Mouse (Mus musculus) cerebral cortex, adult 2 months (tissue): ENCODE results near the gene Klhdc1.

Experiments
- WGBS: fragments of 180-500 bp; shearing (Covaris S2); methylation state at CpG from one replicate; pipeline ENCODE4 v1.1.7; 2018; 5-methylcytosine and 5-hydroxymethylcytosine counted together

Gene Klhdc1

GRCm38 (mm10) chr12:69229251-69229650 lies 11.7 kb upstream of the Klhdc1 start:
- 58% methylated on average over 2 of the region's 2 CpGs for WGBS

GRCm38 (mm10) chr12:69235782-69236181 lies 5.2 kb upstream of the Klhdc1 start:
- WGBS: 85% methylated on average over 6 of the region's 6 CpGs

GRCm38 (mm10) chr12:69238284-69238683 lies 2.7 kb upstream of the Klhdc1 start:
- WGBS: 41% methylated on average over 3 of the region's 3 CpGs

GRCm38 (mm10) chr12:69241405-69241770 lies 412 bp downstream of the Klhdc1 start:
- WGBS: 0% methylated on average over 3 of the region's 3 CpGs

- 1% methylated on average over 61 of the region's 64 CpGs for WGBS
Measured at GRCm38 (mm10) chr12:69241771-69242431, 925 bp downstream of the Klhdc1 start.

- WGBS: 94% methylated on average over 4 of the region's 4 CpGs
Measured at GRCm38 (mm10) chr12:69249766-69250165, 8.8 kb downstream of the Klhdc1 start.

- WGBS: 82% methylated on average over 8 of the region's 8 CpGs
Measured at GRCm38 (mm10) chr12:69250756-69251155, 9.8 kb downstream of the Klhdc1 start.

GRCm38 (mm10) chr12:69253806-69254205 lies 12.8 kb downstream of the Klhdc1 start:
- WGBS: 98% methylated on average over 1 of the region's 1 CpGs

GRCm38 (mm10) chr12:69257836-69258235 lies 16.9 kb downstream of the Klhdc1 start:
- WGBS: 89% methylated on average over 11 of the region's 11 CpGs

GRCm38 (mm10) chr12:69262251-69262650 lies 21.3 kb downstream of the Klhdc1 start:
- 95% methylated on average over 5 of the region's 5 CpGs for WGBS

GRCm38 (mm10) chr12:69265031-69265430 lies 24.1 kb downstream of the Klhdc1 start:
- 95% methylated on average over 3 of the region's 3 CpGs for WGBS

- 50% methylated on average over 11 of the region's 11 CpGs for WGBS
Measured at GRCm38 (mm10) chr12:69267956-69268632, 27.1 kb downstream of the Klhdc1 start.

GRCm38 (mm10) chr12:69268956-69269355 lies 28.0 kb downstream of the Klhdc1 start:
- WGBS: 81% methylated on average over 2 of the region's 2 CpGs

GRCm38 (mm10) chr12:69279931-69280469 lies 39.0 kb downstream of the Klhdc1 start:
- 65% methylated on average over 1 of the region's 1 CpGs for WGBS

- 97% methylated on average over 3 of the region's 3 CpGs for WGBS
Measured at GRCm38 (mm10) chr12:69280915-69281314, 39.9 kb downstream of the Klhdc1 start.

GRCm38 (mm10) chr12:69283146-69283545 lies 42.2 kb downstream of the Klhdc1 start:
- 87% methylated on average over 7 of the region's 7 CpGs for WGBS

- whole genome bisulfite sequencing: 91% methylated on average over 8 of the region's 8 CpGs
Measured at GRCm38 (mm10) chr12:69287535-69287934, 46.6 kb downstream of the Klhdc1 start.

- WGBS: 80% methylated on average over 9 of the region's 9 CpGs
Measured at GRCm38 (mm10) chr12:69288699-69289098, 47.7 kb downstream of the Klhdc1 start.

GRCm38 (mm10) chr12:69292401-69292800 lies 51.4 kb downstream of the Klhdc1 start:
- 87% methylated on average over 6 of the region's 6 CpGs for WGBS

- WGBS: 44% methylated on average over 2 of the region's 2 CpGs
Measured at GRCm38 (mm10) chr12:69293815-69294214, 52.8 kb downstream of the Klhdc1 start.

- WGBS: 88% methylated on average over 2 of the region's 2 CpGs
Measured at GRCm38 (mm10) chr12:69294936-69295335, 54.0 kb downstream of the Klhdc1 start.

- 68% methylated on average over 4 of the region's 4 CpGs for WGBS
Measured at GRCm38 (mm10) chr12:69295651-69296050, 54.7 kb downstream of the Klhdc1 start.
